Mouse (Mus musculus): ENCODE results near the gene Negr1. TPM values are rescaled to one million over a fixed set of nuclear protein-coding genes. Genes with fewer than 3 reads are reported as not detected.
A peak's percentile ranks its signal among the peaks of the same experiment; 100 is the strongest.

Gene Negr1
- polyA plus RNA-seq, 1 experiment from 2014 or later, result 5.3 TPM

DNA sequence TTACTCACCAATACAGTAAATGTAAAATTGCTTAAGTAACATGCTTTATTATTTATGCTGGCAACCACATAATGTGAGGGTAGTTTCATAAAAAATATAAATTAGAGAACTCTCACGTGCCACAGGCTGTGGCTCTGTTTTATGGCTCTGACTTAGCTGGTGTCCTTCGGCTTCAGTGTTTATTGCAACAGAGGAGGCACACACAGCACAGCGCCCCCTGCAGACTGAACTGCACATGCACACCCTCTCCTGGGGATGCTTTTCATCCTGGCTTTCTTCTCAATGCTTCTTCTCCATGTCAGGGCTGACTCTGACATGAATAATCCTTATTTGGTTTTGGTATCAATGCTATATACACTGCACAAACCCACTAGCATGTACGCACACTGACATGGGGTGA lies 707.1 kb downstream of the Negr1 start:
- no peaks in the 10 kb centered on the region for H3K9me3 ChIP-seq (ENCODE audit: control insufficient read depth, low read length)
- DNase-seq (ENCODE audit: low spot score), result no peak

DNA sequence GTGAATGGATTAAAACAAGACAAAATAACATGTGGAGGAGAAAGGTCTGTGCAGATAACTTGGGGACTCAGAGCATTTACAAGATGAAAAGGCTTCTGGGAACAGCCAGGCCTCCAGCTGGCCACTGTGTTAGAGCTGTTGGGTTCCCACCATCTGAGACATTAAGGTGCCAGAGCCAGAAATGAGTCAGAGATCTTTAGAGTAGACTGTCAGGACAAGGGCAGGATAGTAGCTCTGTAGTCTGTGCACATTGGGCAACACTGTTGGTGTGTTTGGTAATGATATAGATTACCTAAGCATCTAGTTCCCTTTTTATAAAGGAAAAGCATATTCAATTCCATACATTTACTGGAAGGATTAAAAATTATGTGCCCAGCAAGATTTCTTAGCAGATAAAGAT lies 710.8 kb downstream of the Negr1 start:
- no peak overlapping the region for H3K4me3 ChIP-seq (ENCODE audit: low read depth, low read length)

More for the DNA sequence above, 707.1 kb downstream of the Negr1 start:
- Histone ChIP-seq H3K36me3 (ENCODE audit: control insufficient read depth, insufficient read depth, low read length) (no peaks in the 10 kb centered on the region), H3K27me3 (ENCODE audit: control insufficient read depth, insufficient read depth, low read length) (no peaks in the 10 kb centered on the region), H3K9ac (ENCODE audit: low read length) (no peak overlapping the region), H3K4me3 (ENCODE audit: low read depth, low read length) (no peak overlapping the region), H3K27ac (ENCODE audit: low read depth, low read length) (no peak overlapping the region), H3K4me1 (replicated peaks; ENCODE audit: control insufficient read depth, insufficient read depth, low read length) (no peaks in the 10 kb centered on the region), H3K4me2 (ENCODE audit: low read depth, low read length, severe bottlenecking) (no peak overlapping the region)
- ATAC-seq (replicated peaks; ENCODE audit: low FRiP score), result no peak
- 62% methylated on average over 4 of the region's 4 CpGs for WGBS

DNA sequence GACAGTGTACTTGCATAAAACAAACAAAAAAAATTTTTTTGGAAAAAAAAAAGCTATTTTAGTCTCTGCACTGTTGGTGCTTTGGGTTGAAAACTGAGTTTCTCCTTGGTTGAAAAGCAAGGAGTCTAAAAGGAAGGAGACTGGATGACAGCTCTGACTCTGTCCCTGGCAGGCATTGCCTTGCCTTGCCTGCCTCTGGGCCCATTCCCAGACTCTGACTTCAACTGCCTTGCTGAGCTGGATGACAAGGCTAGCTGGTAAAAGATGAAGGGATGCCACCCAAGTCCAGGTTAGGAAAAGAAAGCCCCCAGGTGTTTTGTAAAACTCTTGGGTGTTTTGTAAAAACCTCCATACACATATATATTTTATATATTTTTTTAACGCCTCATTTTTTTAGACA lies 712.5 kb downstream of the Negr1 start:
- Histone ChIP-seq H3K27me3 (ENCODE audit: control insufficient read depth, insufficient read depth, low read length) (no peaks in the 10 kb centered on the region), H3K4me3 (ENCODE audit: low read depth, low read length) (no peak overlapping the region), H3K4me2 (ENCODE audit: low read depth, low read length, severe bottlenecking) (no peak overlapping the region), H3K36me3 (ENCODE audit: control insufficient read depth, insufficient read depth, low read length) (no peaks in the 10 kb centered on the region), H3K27ac (ENCODE audit: low read depth, low read length) (no peak overlapping the region), H3K4me1 (replicated peaks; ENCODE audit: control insufficient read depth, insufficient read depth, low read length) (no peaks in the 10 kb centered on the region), H3K9me3 (ENCODE audit: control insufficient read depth, low read length) (no peaks in the 10 kb centered on the region), H3K9ac (ENCODE audit: low read length) (no peak overlapping the region)
- DNase-seq (ENCODE audit: low spot score) (no peak), ATAC-seq (replicated peaks; ENCODE audit: low FRiP score) (no peak)
- WGBS, result 85% methylated on average over 1 of the region's 1 CpGs

More for the DNA sequence above, 710.8 kb downstream of the Negr1 start:
- Histone ChIP-seq H3K27me3 (ENCODE audit: control insufficient read depth, insufficient read depth, low read length) (no peaks in the 10 kb centered on the region), H3K36me3 (ENCODE audit: control insufficient read depth, insufficient read depth, low read length) (no peaks in the 10 kb centered on the region), H3K27ac (ENCODE audit: low read depth, low read length) (no peak overlapping the region), H3K9me3 (ENCODE audit: control insufficient read depth, low read length) (no peaks in the 10 kb centered on the region), H3K9ac (ENCODE audit: low read length) (no peak overlapping the region), H3K4me1 (replicated peaks; ENCODE audit: control insufficient read depth, insufficient read depth, low read length) (no peaks in the 10 kb centered on the region), H3K4me2 (ENCODE audit: low read depth, low read length, severe bottlenecking) (no peak overlapping the region)
- ATAC-seq (replicated peaks; ENCODE audit: low FRiP score) (no peak), DNase-seq (ENCODE audit: low spot score) (no peak)

DNA sequence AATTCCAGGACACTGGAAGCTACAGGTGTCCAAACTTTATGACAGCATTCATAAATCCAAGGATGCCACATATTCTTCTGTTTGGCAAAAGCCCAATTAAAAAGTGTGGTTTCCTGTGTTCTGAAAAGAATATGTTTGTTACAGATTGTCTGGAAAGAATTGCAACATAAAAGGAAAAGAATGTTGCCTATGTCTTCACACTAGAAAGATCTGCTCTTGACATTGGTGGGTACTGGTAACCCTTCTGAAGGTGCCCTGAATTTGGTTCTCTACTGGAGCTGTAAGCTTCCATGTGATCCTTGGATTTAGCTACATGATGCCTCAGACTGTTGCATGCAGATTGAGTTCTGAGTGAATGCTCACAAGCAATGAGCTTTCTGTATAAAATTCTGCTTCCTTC lies 718.1 kb downstream of the Negr1 start:
- no peak overlapping the region for H3K9ac ChIP-seq (ENCODE audit: low read length)
- no peak overlapping the region for H3K27ac ChIP-seq (ENCODE audit: low read depth, low read length)
- H3K9me3 ChIP-seq (ENCODE audit: control insufficient read depth, low read length), result no peaks in the 10 kb centered on the region
- H3K27me3 ChIP-seq (ENCODE audit: control insufficient read depth, insufficient read depth, low read length), result no peaks in the 10 kb centered on the region
- no peak overlapping the region for H3K4me3 ChIP-seq (ENCODE audit: low read depth, low read length)
- H3K4me2 ChIP-seq (ENCODE audit: low read depth, low read length, severe bottlenecking), result no peak overlapping the region
- ATAC-seq (replicated peaks; ENCODE audit: low FRiP score) (no peak), DNase-seq (ENCODE audit: low spot score) (no peak)
- H3K4me1 ChIP-seq (replicated peaks; ENCODE audit: control insufficient read depth, insufficient read depth, low read length), result no peaks in the 10 kb centered on the region
- no peaks in the 10 kb centered on the region for H3K36me3 ChIP-seq (ENCODE audit: control insufficient read depth, insufficient read depth, low read length)

DNA sequence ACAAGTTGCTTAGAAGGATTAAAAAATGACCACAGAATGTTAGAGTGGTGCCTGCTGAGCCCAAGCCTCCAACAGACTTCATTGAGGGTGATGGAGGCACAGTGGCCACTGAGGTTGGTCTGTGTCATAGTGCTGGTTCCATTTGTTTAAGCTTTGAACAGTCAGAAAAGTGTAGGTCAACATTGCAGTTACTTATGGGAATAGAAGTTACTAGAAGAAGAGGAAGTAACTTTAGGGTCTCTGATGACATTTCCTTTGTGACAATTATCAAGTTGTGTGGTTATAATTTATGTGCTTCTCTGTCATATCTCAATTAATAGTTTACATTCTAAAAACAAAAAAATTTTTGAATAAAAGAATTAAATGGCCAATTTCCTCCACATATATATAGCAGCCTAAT lies 719.7 kb downstream of the Negr1 start:
- Histone ChIP-seq H3K36me3 (ENCODE audit: control insufficient read depth, insufficient read depth, low read length) (no peaks in the 10 kb centered on the region), H3K4me3 (ENCODE audit: low read depth, low read length) (no peak overlapping the region), H3K4me2 (ENCODE audit: low read depth, low read length, severe bottlenecking) (no peak overlapping the region), H3K27me3 (ENCODE audit: control insufficient read depth, insufficient read depth, low read length) (no peaks in the 10 kb centered on the region), H3K9ac (ENCODE audit: low read length) (no peak overlapping the region), H3K9me3 (ENCODE audit: control insufficient read depth, low read length) (no peaks in the 10 kb centered on the region), H3K27ac (ENCODE audit: low read depth, low read length) (no peak overlapping the region), H3K4me1 (replicated peaks; ENCODE audit: control insufficient read depth, insufficient read depth, low read length) (no peaks in the 10 kb centered on the region)
- DNase-seq (ENCODE audit: low spot score) (no peak), ATAC-seq (replicated peaks; ENCODE audit: low FRiP score) (no peak)

- H3K36me3 ChIP-seq (ENCODE audit: control insufficient read depth, insufficient read depth, low read length), result no peaks in the 10 kb centered on the region
- H3K27me3 ChIP-seq (ENCODE audit: control insufficient read depth, insufficient read depth, low read length), result no peaks in the 10 kb centered on the region
- H3K9ac ChIP-seq (ENCODE audit: low read length), result no peak overlapping the region
- no peaks in the 10 kb centered on the region for H3K9me3 ChIP-seq (ENCODE audit: control insufficient read depth, low read length)
- ATAC-seq (replicated peaks; ENCODE audit: low FRiP score), result no peak
- no peak overlapping the region for H3K27ac ChIP-seq (ENCODE audit: low read depth, low read length)
- no peak overlapping the region for H3K4me2 ChIP-seq (ENCODE audit: low read depth, low read length, severe bottlenecking)
- H3K4me3 ChIP-seq (ENCODE audit: low read depth, low read length), result no peak overlapping the region
- no peaks in the 10 kb centered on the region for H3K4me1 ChIP-seq (replicated peaks; ENCODE audit: control insufficient read depth, insufficient read depth, low read length)
- WGBS, result 68% methylated on average over 1 of the region's 1 CpGs
- DNase-seq (ENCODE audit: low spot score), result no peak
These were observed 729.7 kb downstream of the Negr1 start for GRCm38 (mm10) chr3:157291286-157291685.

DNA sequence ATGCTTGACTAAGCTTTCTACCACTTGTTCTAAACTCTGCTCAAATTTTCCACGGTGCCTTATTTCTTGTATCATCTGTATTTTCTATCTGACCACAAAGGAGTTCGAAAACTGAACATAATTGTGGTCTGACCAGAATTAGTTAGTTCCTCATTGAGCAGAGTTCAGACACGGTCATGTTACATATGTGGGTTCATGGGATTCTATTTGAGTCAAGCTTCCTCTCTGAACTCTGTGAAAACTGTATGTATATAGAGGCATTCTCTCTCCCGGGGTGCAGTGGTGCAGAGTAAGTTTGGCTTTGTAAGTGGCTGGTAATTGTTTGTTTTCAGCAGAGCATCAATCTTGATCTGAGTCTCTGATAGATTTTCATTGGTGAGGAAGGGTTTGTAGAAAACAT lies 735.6 kb downstream of the Negr1 start:
- no peaks in the 10 kb centered on the region for H3K9me3 ChIP-seq (ENCODE audit: control insufficient read depth, low read length)
- H3K27ac ChIP-seq (ENCODE audit: low read depth, low read length), result no peak overlapping the region
- no peak overlapping the region for H3K9ac ChIP-seq (ENCODE audit: low read length)
- no peak overlapping the region for H3K4me2 ChIP-seq (ENCODE audit: low read depth, low read length, severe bottlenecking)
- no peaks in the 10 kb centered on the region for H3K27me3 ChIP-seq (ENCODE audit: control insufficient read depth, insufficient read depth, low read length)
- DNase-seq (ENCODE audit: low spot score) (no peak), ATAC-seq (replicated peaks; ENCODE audit: low FRiP score) (no peak)
- 55% methylated on average over 4 of the region's 4 CpGs for WGBS
- no peaks in the 10 kb centered on the region for H3K4me1 ChIP-seq (replicated peaks; ENCODE audit: control insufficient read depth, insufficient read depth, low read length)
- no peaks in the 10 kb centered on the region for H3K36me3 ChIP-seq (ENCODE audit: control insufficient read depth, insufficient read depth, low read length)
- H3K4me3 ChIP-seq (ENCODE audit: low read depth, low read length), result no peak overlapping the region

- H3K4me2 ChIP-seq (ENCODE audit: low read depth, low read length, severe bottlenecking), result no peak overlapping the region
- no peaks in the 10 kb centered on the region for H3K36me3 ChIP-seq (ENCODE audit: control insufficient read depth, insufficient read depth, low read length)
- H3K4me1 ChIP-seq (replicated peaks; ENCODE audit: control insufficient read depth, insufficient read depth, low read length), result no peaks in the 10 kb centered on the region
- H3K4me3 ChIP-seq (ENCODE audit: low read depth, low read length), result no peak overlapping the region
- H3K9me3 ChIP-seq (ENCODE audit: control insufficient read depth, low read length), result no peaks in the 10 kb centered on the region
- no peak overlapping the region for H3K9ac ChIP-seq (ENCODE audit: low read length)
- DNase-seq (ENCODE audit: low spot score) (no peak), ATAC-seq (replicated peaks; ENCODE audit: low FRiP score) (peak; percentile 40; the same call in 1 of the 2 replicates)
- no peak overlapping the region for H3K27ac ChIP-seq (ENCODE audit: low read depth, low read length)
- WGBS, result 69% methylated on average over 4 of the region's 4 CpGs
- H3K27me3 ChIP-seq (ENCODE audit: control insufficient read depth, insufficient read depth, low read length), result no peaks in the 10 kb centered on the region
These were observed 742.0 kb downstream of the Negr1 start for GRCm38 (mm10) chr3:157303430-157304116.

GRCm38 (mm10) chr3:157321081-157321573 lies 759.5 kb downstream of the Negr1 start:
- H3K27me3 ChIP-seq (ENCODE audit: control insufficient read depth, insufficient read depth, low read length), result no peaks in the 10 kb centered on the region; the same call in 1 of the 2 replicates
- H3K27ac ChIP-seq (ENCODE audit: low read depth, low read length), result peak overlapping the region; percentile 70; the same call in 1 of the 2 replicates
- peak overlapping the region; percentile 6; the same call in 1 of the 2 replicates for H3K4me2 ChIP-seq (ENCODE audit: low read depth, low read length, severe bottlenecking)

More at GRCm38 (mm10) chr3:157321081-157321573, 759.5 kb downstream of the Negr1 start:
- Histone ChIP-seq H3K9ac (ENCODE audit: low read length) (no peak overlapping the region), H3K36me3 (ENCODE audit: control insufficient read depth, insufficient read depth, low read length) (no peaks in the 10 kb centered on the region), H3K4me3 (ENCODE audit: low read depth, low read length) (no peak overlapping the region), H3K4me1 (replicated peaks; ENCODE audit: control insufficient read depth, insufficient read depth, low read length) (peaks cover 7% of the 10 kb centered on the region), H3K9me3 (ENCODE audit: control insufficient read depth, low read length) (no peaks in the 10 kb centered on the region)
- ATAC-seq (replicated peaks; ENCODE audit: low FRiP score) (peak; percentile 93), DNase-seq (ENCODE audit: low spot score) (no peak)
- 7% methylated on average over 1 of the region's 1 CpGs for WGBS
